Mouse (Mus musculus): ENCODE results near the gene Rad23a. TPM values are rescaled to one million over a fixed set of nuclear protein-coding genes. Genes with fewer than 3 reads are reported as not detected.

Rad23a gene
- polyA plus RNA-seq, 1 experiment from 2014 or later = 188 TPM

- Histone ChIP-seq H3K27ac (ENCODE audit: low read depth, low read length) (no peak overlapping the region), H3K4me2 (peak overlapping the region; percentile 68), H3K27me3 (replicated peaks; ENCODE audit: control insufficient read depth, insufficient read depth, low read length) (peaks cover 45% of the 10 kb centered on the region), H3K4me1 (replicated peaks; ENCODE audit: control insufficient read depth, insufficient read depth, low read length) (peaks cover 24% of the 10 kb centered on the region), H3K9ac (ENCODE audit: low read depth, low read length) (no peak overlapping the region), H3K4me3 (ENCODE audit: low read depth, low read length) (peak overlapping the region; percentile 39), H3K36me3 (ENCODE audit: control insufficient read depth, insufficient read depth, low read length) (no peaks in the 10 kb centered on the region), H3K9me3 (ENCODE audit: control insufficient read depth, low read length) (peaks cover 2% of the 10 kb centered on the region; the same call in 1 of the 2 replicates)
- whole genome bisulfite sequencing = 2% methylated on average over 31 of the region's 32 CpGs
- DNase-seq (ENCODE audit: low spot score) (peak; percentile 85), ATAC-seq (replicated peaks; ENCODE audit: low FRiP score) (peak; percentile 67)
These were observed 29.6 kb downstream of the Rad23a start for GRCm38 (mm10) chr8:84810896-84811295.

GRCm38 (mm10) chr8:84809941-84810280 is 30.6 kb downstream of the Rad23a start:
- WGBS = 77% methylated on average over 5 of the region's 5 CpGs
- ATAC-seq (replicated peaks; ENCODE audit: low FRiP score) = no peak

GRCm38 (mm10) chr8:84809109-84809940 is 31.1 kb downstream of the Rad23a start:
- no peak overlapping the region; the same call in 1 of the 2 replicates for H3K27ac ChIP-seq (ENCODE audit: low read depth, low read length)
- no peaks in the 10 kb centered on the region for H3K36me3 ChIP-seq (ENCODE audit: control insufficient read depth, insufficient read depth, low read length)
- H3K9me3 ChIP-seq (ENCODE audit: control insufficient read depth, low read length) = peaks cover 2% of the 10 kb centered on the region; the same call in 1 of the 2 replicates
- ATAC-seq (replicated peaks; ENCODE audit: low FRiP score) (no peak), DNase-seq (ENCODE audit: low spot score) (no peak)
- H3K4me1 ChIP-seq (replicated peaks; ENCODE audit: control insufficient read depth, insufficient read depth, low read length) = peaks cover 12% of the 10 kb centered on the region
- no peak overlapping the region for H3K4me3 ChIP-seq (ENCODE audit: low read depth, low read length)
- H3K4me2 ChIP-seq = no peak overlapping the region
- no peak overlapping the region for H3K9ac ChIP-seq (ENCODE audit: low read depth, low read length)
- 69% methylated on average over 12 of the region's 12 CpGs for WGBS
- H3K27me3 ChIP-seq (replicated peaks; ENCODE audit: control insufficient read depth, insufficient read depth, low read length) = peaks cover 56% of the 10 kb centered on the region

More at GRCm38 (mm10) chr8:84809941-84810280, 30.6 kb downstream of the Rad23a start:
- Histone ChIP-seq H3K4me2 (no peak overlapping the region), H3K36me3 (ENCODE audit: control insufficient read depth, insufficient read depth, low read length) (no peaks in the 10 kb centered on the region), H3K4me3 (ENCODE audit: low read depth, low read length) (no peak overlapping the region), H3K27ac (ENCODE audit: low read depth, low read length) (no peak overlapping the region), H3K4me1 (replicated peaks; ENCODE audit: control insufficient read depth, insufficient read depth, low read length) (peaks cover 16% of the 10 kb centered on the region), H3K9ac (ENCODE audit: low read depth, low read length) (no peak overlapping the region), H3K27me3 (replicated peaks; ENCODE audit: control insufficient read depth, insufficient read depth, low read length) (peaks cover 54% of the 10 kb centered on the region), H3K9me3 (ENCODE audit: control insufficient read depth, low read length) (peaks cover 2% of the 10 kb centered on the region; the same call in 1 of the 2 replicates)
- no peak for DNase-seq (ENCODE audit: low spot score)

GRCm38 (mm10) chr8:84806031-84806430 is 34.4 kb downstream of the Rad23a start:
- Histone ChIP-seq H3K4me3 (ENCODE audit: low read depth, low read length) (no peak overlapping the region), H3K9me3 (ENCODE audit: control insufficient read depth, low read length) (peaks cover 2% of the 10 kb centered on the region; the same call in 1 of the 2 replicates), H3K4me2 (no peak overlapping the region), H3K36me3 (ENCODE audit: control insufficient read depth, insufficient read depth, low read length) (no peaks in the 10 kb centered on the region), H3K27ac (ENCODE audit: low read depth, low read length) (no peak overlapping the region), H3K4me1 (replicated peaks; ENCODE audit: control insufficient read depth, insufficient read depth, low read length) (peaks cover 9% of the 10 kb centered on the region; the same call in 1 of the 2 replicates), H3K9ac (ENCODE audit: low read depth, low read length) (no peak overlapping the region), H3K27me3 (replicated peaks; ENCODE audit: control insufficient read depth, insufficient read depth, low read length) (peaks cover 64% of the 10 kb centered on the region)
- ATAC-seq (replicated peaks; ENCODE audit: low FRiP score) (no peak), DNase-seq (ENCODE audit: low spot score) (no peak)
- 92% methylated on average over 5 of the region's 5 CpGs for WGBS

GRCm38 (mm10) chr8:84799999-84800831 is 40.2 kb downstream of the Rad23a start, which contains the start of gene Nfix:
TSS of gene Nfix (minus strand) at chr8:84800344.
- Histone ChIP-seq H3K27ac (ENCODE audit: low read depth, low read length) (peak within 1 kb of the TSS; percentile 32), H3K27me3 (replicated peaks; ENCODE audit: control insufficient read depth, insufficient read depth, low read length) (peaks cover 93% of the 10 kb centered on the region), H3K9me3 (ENCODE audit: control insufficient read depth, low read length) (no peaks in the 10 kb centered on the region), H3K4me3 (ENCODE audit: low read depth, low read length) (peak within 1 kb of the TSS; percentile 90), H3K4me2 (peak within 1 kb of the TSS; percentile 96), H3K36me3 (ENCODE audit: control insufficient read depth, insufficient read depth, low read length) (no peaks in the 10 kb centered on the region), H3K9ac (ENCODE audit: low read depth, low read length) (peak within 1 kb of the TSS; percentile 79), H3K4me1 (replicated peaks; ENCODE audit: control insufficient read depth, insufficient read depth, low read length) (peaks cover 5% of the 10 kb centered on the region; the same call in 1 of the 2 replicates)
- ATAC-seq (replicated peaks; ENCODE audit: low FRiP score) = peak; percentile 37; the same call in 1 of the 2 replicates
- 2% methylated on average over 73 of the region's 125 CpGs for WGBS
- DNase-seq (ENCODE audit: low spot score) = no peak

GRCm38 (mm10) chr8:84799136-84799931 is 41.1 kb downstream of the Rad23a start:
- DNase-seq (ENCODE audit: low spot score) (peak; percentile 70), ATAC-seq (replicated peaks; ENCODE audit: low FRiP score) (peak; percentile 46)
- H3K4me3 ChIP-seq (ENCODE audit: low read depth, low read length) = peak overlapping the region; percentile 90
- H3K4me1 ChIP-seq (replicated peaks; ENCODE audit: control insufficient read depth, insufficient read depth, low read length) = peaks cover 5% of the 10 kb centered on the region; the same call in 1 of the 2 replicates
- H3K9ac ChIP-seq (ENCODE audit: low read depth, low read length) = peak overlapping the region; percentile 79
- WGBS = under 1% methylated on average over 84 of the region's 108 CpGs
- H3K9me3 ChIP-seq (ENCODE audit: control insufficient read depth, low read length) = no peaks in the 10 kb centered on the region
- peak overlapping the region; percentile 32 for H3K27ac ChIP-seq (ENCODE audit: low read depth, low read length)
- peak overlapping the region; percentile 96 for H3K4me2 ChIP-seq
- no peaks in the 10 kb centered on the region for H3K36me3 ChIP-seq (ENCODE audit: control insufficient read depth, insufficient read depth, low read length)
- peaks cover 91% of the 10 kb centered on the region for H3K27me3 ChIP-seq (replicated peaks; ENCODE audit: control insufficient read depth, insufficient read depth, low read length)

- ATAC-seq (replicated peaks; ENCODE audit: low FRiP score) = no peak
- DNase-seq (ENCODE audit: low spot score) = no peak
- peaks cover 5% of the 10 kb centered on the region; the same call in 1 of the 2 replicates for H3K4me1 ChIP-seq (replicated peaks; ENCODE audit: control insufficient read depth, insufficient read depth, low read length)
- WGBS = 47% methylated on average over 10 of the region's 10 CpGs
- no peaks in the 10 kb centered on the region for H3K9me3 ChIP-seq (ENCODE audit: control insufficient read depth, low read length)
- H3K4me2 ChIP-seq = peak overlapping the region; percentile 96
- no peaks in the 10 kb centered on the region for H3K36me3 ChIP-seq (ENCODE audit: control insufficient read depth, insufficient read depth, low read length)
- H3K27ac ChIP-seq (ENCODE audit: low read depth, low read length) = no peak overlapping the region
- peak overlapping the region; percentile 90 for H3K4me3 ChIP-seq (ENCODE audit: low read depth, low read length)
- peaks cover 92% of the 10 kb centered on the region for H3K27me3 ChIP-seq (replicated peaks; ENCODE audit: control insufficient read depth, insufficient read depth, low read length)
- peak overlapping the region; percentile 79 for H3K9ac ChIP-seq (ENCODE audit: low read depth, low read length)
These were observed 41.9 kb downstream of the Rad23a start for GRCm38 (mm10) chr8:84798446-84799135.

Data from liver, embryonic 11.5 days (tissue).